ENCODE assay signal across 15 mouse cellular contexts in the genomic region with DNA sequence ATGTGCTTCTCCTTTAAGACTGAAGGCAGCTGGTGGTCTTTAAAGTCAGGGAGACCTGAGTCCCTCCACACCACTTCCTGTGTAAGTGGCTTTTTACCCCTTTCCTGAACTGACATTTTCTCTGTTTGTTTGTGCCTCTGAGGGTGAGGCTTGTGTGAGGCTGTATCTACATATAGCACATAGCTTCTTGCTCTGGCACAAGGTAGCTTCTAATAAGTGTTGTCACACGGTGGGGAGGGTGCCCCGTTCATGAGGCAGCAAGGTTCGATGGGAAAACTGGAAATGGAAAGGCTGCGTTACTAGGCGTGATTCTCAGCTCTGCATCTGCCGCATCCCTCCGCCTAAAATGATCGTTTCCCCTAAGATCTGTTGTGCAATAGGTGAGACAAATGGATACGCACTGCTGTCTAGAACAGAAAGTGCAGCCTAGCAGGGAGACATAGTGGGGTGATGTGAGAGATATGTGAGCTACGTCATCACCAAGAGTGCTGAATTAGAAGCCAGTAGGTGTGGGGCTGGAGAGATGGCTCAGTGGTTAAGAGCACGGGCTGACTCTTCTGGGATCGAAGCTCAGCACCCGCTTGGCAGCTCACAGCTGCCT. TPM values are rescaled to one million over a fixed set of nuclear protein-coding genes. Genes with fewer than 3 reads are reported as not detected.
A peak's percentile ranks its signal among the peaks of the same experiment; 100 is the strongest.
DNase-seq lines count a peak whose midpoint lies in the region; ATAC-seq and TF ChIP-seq lines count a peak whose summit lies in the region.
"Had no signal": no experiment of that assay in that cellular context is flagged by ENCODE, and none has a peak within 500 bp of the region (broad histone marks: within the 10 kb centered on the region; RNA-seq: fewer than 3 reads in every experiment).

No protein-coding gene starts in this region.

- H3K4me2 ChIP-seq in kidney, embryonic 16.5 days (replicated peaks; ENCODE audit: low read depth, low read length): peak overlapping the region; percentile 60

- H3K27me3 ChIP-seq in heart, adult 2 months (ENCODE audit: control insufficient read depth, insufficient read depth, low read length): no peaks in the 10 kb centered on the region
- no peaks in the 10 kb centered on the region for H3K27me3 ChIP-seq in kidney, embryonic 16.5 days (ENCODE audit: insufficient read depth, low read length)
- peaks cover 97% of the 10 kb centered on the region for H3K27me3 ChIP-seq in embryonic facial prominence, embryonic 10.5 days (replicated peaks; ENCODE audit: low read depth, poor library complexity, severe bottlenecking)

- 74% methylated on average over 13 of the region's 13 CpGs for WGBS in heart, adult 2 months
- 74% methylated on average over 13 of the region's 13 CpGs for WGBS in kidney, embryonic 16.5 days
- 77% methylated on average over 13 of the region's 13 CpGs for WGBS in embryonic facial prominence, embryonic 10.5 days

- intact Hi-C loops in heart, adult 2 months (cut with DNase I): no loop called here
- intact Hi-C loops in heart, postnatal 14 days (cut with DNase I): no loop called here

- H3K79me2 ChIP-seq in heart, adult 2 months (replicated peaks; ENCODE audit: control insufficient read depth, insufficient read depth, low read length): no peaks in the 10 kb centered on the region

- H3K27ac ChIP-seq in heart, adult 2 months: peak overlapping the region; percentile 77
- H3K27ac ChIP-seq in kidney, embryonic 16.5 days (ENCODE audit: low read length): peak overlapping the region; percentile 87
- peak overlapping the region; percentile 19 for H3K27ac ChIP-seq in embryonic facial prominence, embryonic 10.5 days (replicated peaks)

- peak overlapping the region; percentile 23 for H3K4me3 ChIP-seq in heart, adult 2 months
- H3K4me3 ChIP-seq in kidney, embryonic 16.5 days (ENCODE audit: low read length): peak overlapping the region; percentile 30
- 0 out of 2 replicates have a peak overlapping the region, but pooled peaks have one; percentile 4 for H3K4me3 ChIP-seq in embryonic facial prominence, embryonic 10.5 days

- peaks cover 14% of the 10 kb centered on the region for H3K4me1 ChIP-seq in heart, adult 2 months (ENCODE audit: control insufficient read depth, insufficient read depth, low read length)
- peaks cover 86% of the 10 kb centered on the region for H3K4me1 ChIP-seq in kidney, embryonic 16.5 days (ENCODE audit: insufficient read depth, low read length)
- peaks cover 72% of the 10 kb centered on the region for H3K4me1 ChIP-seq in embryonic facial prominence, embryonic 10.5 days

- no peak for DNase-seq in heart, adult 2 months
- DNase-seq in heart, postnatal 14 days: no peak
- DNase-seq in kidney, adult 8-10 months: no peak
- DNase-seq in embryonic facial prominence, embryonic 10.5 days (ENCODE audit: low spot score): no peak
- DNase-seq in lung, postnatal 36 days: peak; percentile 62
- no peak for DNase-seq in cerebellum, adult 11-12 months
- no peak for DNase-seq in cerebellum, postnatal 36 days
- DNase-seq: kidney, adult 11 months; right cerebral cortex, postnatal 4 days; thymus, postnatal 14 days had no signal

- peak overlapping the region; percentile 40 for H3K9ac ChIP-seq in heart, adult 2 months (ENCODE audit: low read depth, low read length)
- H3K9ac ChIP-seq in kidney, embryonic 16.5 days (replicated peaks; ENCODE audit: low read length): peak overlapping the region; percentile 45; the same call in 1 of the 2 replicates

- H3K36me3 ChIP-seq in heart, adult 2 months (ENCODE audit: control insufficient read depth, insufficient read depth, low read length): no peaks in the 10 kb centered on the region; the same call in 1 of the 2 replicates
- H3K36me3 ChIP-seq in kidney, embryonic 16.5 days (ENCODE audit: insufficient read depth, low read length): peaks cover 3% of the 10 kb centered on the region; the same call in 1 of the 2 replicates
- H3K36me3 ChIP-seq in embryonic facial prominence, embryonic 10.5 days (replicated peaks): no peaks in the 10 kb centered on the region

- no peak for TF ChIP-seq POLR2A in heart, adult 2 months (IDR thresholded peaks at IDR 0.05; ENCODE audit: insufficient read depth, low read depth, low read length)

- no peak for TF ChIP-seq CTCF in heart, adult 2 months (IDR thresholded peaks at IDR 0.05)

- no peak for TF ChIP-seq EP300 in heart, adult 2 months (IDR thresholded peaks at IDR 0.05; ENCODE audit: insufficient read depth, low read depth, low read length)

- ATAC-seq in kidney, embryonic 16.5 days (ENCODE audit: low FRiP score, low TSS enrichment): no peak

- no peaks in the 10 kb centered on the region for H3K9me3 ChIP-seq in kidney, embryonic 16.5 days (ENCODE audit: low read length)
- no peaks in the 10 kb centered on the region for H3K9me3 ChIP-seq in embryonic facial prominence, embryonic 10.5 days

RNA-seq across cellular contexts. Expression of gene Heyl, which starts 3.2 kb away (rescaled TPM):
- 10 to 100 TPM; 15.8 to 16.5 TPM for total RNA-seq in heart, adult 2 months (2021)
- polyA plus RNA-seq in heart, adult 2 months (2012; rRNA removed): 16.8 and 21.3 TPM in 2 replicates
- total RNA-seq in heart, postnatal 14 days (2021): 10 to 100 TPM; 21.4 to 21.6 TPM
- polyA plus RNA-seq in kidney, embryonic 16.5 days (2015; fragmentation: Nextera tagmentation; extraction: Ambion mirVana): 48.8 and 50.7 TPM in 2 replicates
- polyA plus RNA-seq in embryonic facial prominence, embryonic 10.5 days (2016; fragmentation: Nextera tagmentation; extraction: Ambion mirVana): 13.4 and 13.5 TPM in 2 replicates

RNA-seq across cellular contexts. Expression of gene Pabpc4, which starts 25.6 kb away (rescaled TPM):
- 100 to 1,000 TPM; 336 to 376 TPM for total RNA-seq in heart, adult 2 months (2021)
- polyA plus RNA-seq in heart, adult 2 months (2012; rRNA removed): 207 and 299 TPM in 2 replicates
- total RNA-seq in heart, postnatal 14 days (2021): 100 to 1,000 TPM; 255 to 289 TPM
- polyA plus RNA-seq in kidney, embryonic 16.5 days (2015; fragmentation: Nextera tagmentation; extraction: Ambion mirVana): 45.0 and 47.7 TPM in 2 replicates
- 54.9 and 59.4 TPM in 2 replicates for polyA plus RNA-seq in embryonic facial prominence, embryonic 10.5 days (2016; fragmentation: Nextera tagmentation; extraction: Ambion mirVana)

RNA-seq across cellular contexts. Expression of gene Nt5c1a, which starts 35.2 kb away (rescaled TPM):
- 10 to 100 TPM; 50.8 to 57.6 TPM for total RNA-seq in heart, adult 2 months (2021)
- polyA plus RNA-seq in heart, adult 2 months (2012; rRNA removed): 19.6 and 41.6 TPM in 2 replicates
- total RNA-seq in heart, postnatal 14 days (2021): 10 to 100 TPM; 37.2 to 47.6 TPM
- 0.25 and 0.28 TPM in 2 replicates for polyA plus RNA-seq in kidney, embryonic 16.5 days (2015; fragmentation: Nextera tagmentation; extraction: Ambion mirVana)
- polyA plus RNA-seq in embryonic facial prominence, embryonic 10.5 days (2016; fragmentation: Nextera tagmentation; extraction: Ambion mirVana): not detected in 2 replicates
- total RNA-seq: liver, adult 2 months; megakaryocyte-erythroid progenitor cell, adult 5-6 weeks had no signal
- polyA plus RNA-seq: C2C12; forebrain, embryonic 11.5 days; liver, adult 2 months had no signal

RNA-seq across cellular contexts. Expression of gene Hpcal4, which starts 53.5 kb away (rescaled TPM):
- total RNA-seq in heart, adult 2 months (2021): under 1 TPM; 0.09 to 0.10 TPM
- polyA plus RNA-seq in heart, adult 2 months (2012; rRNA removed): 0.35 and 0.38 TPM in 2 replicates
- total RNA-seq in heart, postnatal 14 days (2021): under 1 TPM; 0.07 to 0.26 TPM
- polyA plus RNA-seq in kidney, embryonic 16.5 days (2015; fragmentation: Nextera tagmentation; extraction: Ambion mirVana): 1.3 and 1.7 TPM in 2 replicates
- 0.60 and 0.95 TPM in 2 replicates for polyA plus RNA-seq in embryonic facial prominence, embryonic 10.5 days (2016; fragmentation: Nextera tagmentation; extraction: Ambion mirVana)
- total RNA-seq: liver, adult 2 months; megakaryocyte-erythroid progenitor cell, adult 5-6 weeks had no signal
- polyA plus RNA-seq: C2C12; liver, adult 2 months had no signal

Comparison
In these comparisons a context has a peak if more than half of its experiments do, and no peak if none do; other contexts are left out.
1. H3K27ac ChIP-seq: peak in every context shown above with its lines; median percentile 87 in kidney, embryonic 16.5 days; 77 in heart, adult 2 months; 19 in embryonic facial prominence, embryonic 10.5 days.
2. RNA of gene Nt5c1a, which starts 35.2 kb away (polyA plus RNA-seq): 19.6 to 41.6 TPM in heart, adult 2 months; 0.25 to 0.28 TPM in kidney, embryonic 16.5 days and not detected in embryonic facial prominence, embryonic 10.5 days; every median in the first group is over 10 times any median in the second.
3. Peak in every context shown above with its lines, with median percentiles within 50 percentile points of each other: H3K4me3 ChIP-seq.